Mouse (Mus musculus): Measurements from ENCODE around the gene Ston2. TPM values are rescaled to one million over a fixed set of nuclear protein-coding genes. Genes with fewer than 3 reads are reported as not detected.
"Not testable (repeated sequence)": the region's sequence is repeated elsewhere in the genome, so short reads cannot be mapped to it uniquely, and the experiment has no call there.

Gene Ston2
- polyA plus RNA-seq, 1 experiment from 2014 or later = 8.0 TPM

- Histone ChIP-seq H3K4me1 (no peaks in the 10 kb centered on the region), H3K27me3 (no peaks in the 10 kb centered on the region), H3K4me3 (no peak overlapping the region), H3K27ac (no peak overlapping the region), H3K36me3 (peaks cover 9% of the 10 kb centered on the region), H3K9me3 (replicated peaks) (no peaks in the 10 kb centered on the region), H3K4me2 (replicated peaks) (no peak overlapping the region), H3K9ac (no peak overlapping the region)
- 86% methylated on average over 13 of the region's 13 CpGs for whole genome bisulfite sequencing
- ATAC-seq (ENCODE audit: low FRiP score) = no peak
Observed at GRCm38 (mm10) chr12:91803207-91803932, 15.2 kb upstream of the Ston2 start.

DNA sequence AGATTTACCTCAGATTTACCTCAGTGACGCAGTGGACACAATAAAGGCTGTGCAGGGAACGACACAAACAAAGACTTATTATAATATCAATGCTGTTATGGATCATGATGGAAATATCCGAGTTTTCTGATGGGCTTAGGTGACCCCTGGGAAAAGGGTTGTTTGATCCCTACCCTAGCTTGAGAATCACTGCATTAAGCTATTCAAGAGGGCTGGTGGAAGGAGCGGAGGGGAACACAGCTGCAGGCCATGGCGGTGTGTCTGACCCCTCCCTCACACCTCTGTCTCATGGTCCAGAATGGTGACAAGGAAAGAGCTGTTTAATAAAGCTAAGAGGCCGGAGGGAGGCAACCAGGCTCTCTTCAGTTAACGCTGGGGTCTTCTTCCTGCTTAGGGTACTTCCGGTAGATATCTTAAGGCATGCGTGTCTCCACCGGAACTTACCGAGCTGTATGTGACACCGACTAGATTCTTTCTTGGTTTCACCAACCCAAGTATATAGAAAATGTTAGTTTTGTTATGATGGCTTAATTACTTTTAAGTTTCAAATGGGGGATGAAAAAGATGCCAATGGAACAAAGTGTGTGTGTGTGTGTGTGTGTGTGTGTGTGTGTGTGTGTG, 14.5 kb upstream of the Ston2 start:
- WGBS = 86% methylated on average over 12 of the region's 12 CpGs
- no peak for ATAC-seq (ENCODE audit: low FRiP score)

GRCm38 (mm10) chr12:91800861-91801385, 12.7 kb upstream of the Ston2 start:
- H3K27ac ChIP-seq = no peak overlapping the region
- H3K4me2 ChIP-seq (replicated peaks) = no peak overlapping the region
- H3K4me1 ChIP-seq = no peaks in the 10 kb centered on the region
- WGBS = 62% methylated on average over 6 of the region's 6 CpGs
- H3K4me3 ChIP-seq = no peak overlapping the region
- H3K9me3 ChIP-seq (replicated peaks) = no peaks in the 10 kb centered on the region
- no peak for ATAC-seq (ENCODE audit: low FRiP score)
- H3K9ac ChIP-seq = no peak overlapping the region
- H3K36me3 ChIP-seq = no peaks in the 10 kb centered on the region
- H3K27me3 ChIP-seq = no peaks in the 10 kb centered on the region

More for the DNA sequence above, 14.5 kb upstream of the Ston2 start:
- Histone ChIP-seq H3K27me3 (no peaks in the 10 kb centered on the region), H3K9me3 (replicated peaks) (no peaks in the 10 kb centered on the region), H3K27ac (no peak overlapping the region), H3K36me3 (peaks cover 3% of the 10 kb centered on the region), H3K4me1 (no peaks in the 10 kb centered on the region), H3K4me2 (replicated peaks) (no peak overlapping the region), H3K4me3 (no peak overlapping the region), H3K9ac (no peak overlapping the region)

DNA sequence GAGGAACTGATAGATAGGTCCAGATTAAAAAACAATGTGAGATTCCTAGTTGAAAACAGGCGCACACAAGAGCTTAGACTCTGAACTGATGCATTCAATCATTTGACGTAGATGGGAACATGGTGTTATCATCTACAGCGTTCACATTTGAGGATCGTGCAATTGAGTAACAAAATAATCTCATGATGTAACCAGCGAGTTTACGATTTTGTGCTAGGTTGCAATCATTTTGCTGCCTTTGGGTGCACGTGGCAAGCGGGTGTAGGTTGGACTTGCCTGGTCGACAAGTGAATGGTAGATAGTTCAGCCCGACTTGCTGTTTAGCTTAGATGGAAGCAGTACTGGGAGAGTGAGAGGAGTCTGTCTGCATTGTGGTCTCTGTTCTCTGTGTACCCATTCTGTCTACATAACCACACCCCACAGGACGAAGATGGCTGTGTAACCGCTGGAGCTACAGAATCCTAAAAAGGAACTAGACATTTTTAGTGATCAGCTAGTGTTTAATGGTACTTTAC, 11.7 kb upstream of the Ston2 start:
- Histone ChIP-seq H3K4me2 (replicated peaks) (no peak overlapping the region), H3K27ac (no peak overlapping the region), H3K4me3 (no peak overlapping the region), H3K4me1 (no peaks in the 10 kb centered on the region), H3K9ac (no peak overlapping the region), H3K27me3 (no peaks in the 10 kb centered on the region), H3K36me3 (no peaks in the 10 kb centered on the region), H3K9me3 (replicated peaks) (no peaks in the 10 kb centered on the region)
- no peak for ATAC-seq (ENCODE audit: low FRiP score)
- WGBS = 75% methylated on average over 12 of the region's 12 CpGs

- 28% methylated on average over 6 of the region's 6 CpGs for WGBS
- no peak overlapping the region for H3K4me2 ChIP-seq (replicated peaks)
- H3K4me3 ChIP-seq = no peak overlapping the region
- no peaks in the 10 kb centered on the region for H3K4me1 ChIP-seq
- ATAC-seq (ENCODE audit: low FRiP score) = no peak
- no peaks in the 10 kb centered on the region for H3K36me3 ChIP-seq
- H3K27ac ChIP-seq = no peak overlapping the region
- H3K27me3 ChIP-seq = no peaks in the 10 kb centered on the region
- no peaks in the 10 kb centered on the region for H3K9me3 ChIP-seq (replicated peaks)
- no peak overlapping the region for H3K9ac ChIP-seq
Observed at GRCm38 (mm10) chr12:91799379-91799773, 11.2 kb upstream of the Ston2 start.

DNA sequence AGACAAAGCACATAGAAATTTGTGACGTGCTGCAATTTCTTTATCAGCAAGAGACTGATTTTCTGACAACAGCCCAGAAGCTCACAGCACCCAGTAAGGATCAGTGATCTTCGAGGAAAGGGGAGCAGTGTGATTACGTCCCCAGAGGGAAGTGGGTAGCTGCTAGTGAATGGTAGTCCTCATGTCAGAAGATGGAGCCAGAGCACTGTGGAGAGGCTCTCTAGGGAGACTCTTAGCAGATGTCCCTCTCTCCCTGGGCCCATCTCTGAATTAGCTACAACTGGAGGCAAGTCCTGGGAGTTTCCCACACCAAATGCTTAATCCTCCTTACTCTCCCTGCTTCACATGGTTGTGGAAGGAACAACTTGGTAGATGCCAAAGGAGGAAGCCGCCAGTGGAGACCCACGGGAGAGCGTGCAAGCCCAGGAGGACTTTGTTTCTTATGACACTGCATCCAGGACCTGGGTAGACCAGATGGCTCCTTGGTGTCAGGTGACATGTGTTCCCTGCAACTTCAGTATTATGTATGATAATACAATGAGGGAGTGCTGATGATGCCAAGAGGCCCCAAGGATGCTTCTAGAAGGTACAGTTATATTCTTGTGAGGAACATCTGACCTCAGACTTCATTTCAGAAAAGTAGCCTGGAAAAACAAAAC, 10.7 kb upstream of the Ston2 start:
- H3K9ac ChIP-seq = no peak overlapping the region
- WGBS = 80% methylated on average over 6 of the region's 6 CpGs
- ATAC-seq (ENCODE audit: low FRiP score) = 0 out of 2 replicates have a peak, but pooled peaks have one; percentile 26

GRCm38 (mm10) chr12:91796774-91797173, 8.6 kb upstream of the Ston2 start:
- Histone ChIP-seq H3K9ac (no peak overlapping the region), H3K27me3 (no peaks in the 10 kb centered on the region), H3K4me3 (no peak overlapping the region), H3K4me2 (replicated peaks) (no peak overlapping the region), H3K36me3 (no peaks in the 10 kb centered on the region), H3K4me1 (no peaks in the 10 kb centered on the region), H3K9me3 (replicated peaks) (no peaks in the 10 kb centered on the region), H3K27ac (no peak overlapping the region)
- 79% methylated on average over 4 of the region's 4 CpGs for WGBS
- no peak for ATAC-seq (ENCODE audit: low FRiP score)

More for the DNA sequence above, 10.7 kb upstream of the Ston2 start:
- Histone ChIP-seq H3K4me2 (replicated peaks) (no peak overlapping the region), H3K4me3 (no peak overlapping the region), H3K9me3 (replicated peaks) (no peaks in the 10 kb centered on the region), H3K27me3 (no peaks in the 10 kb centered on the region), H3K27ac (no peak overlapping the region), H3K4me1 (no peaks in the 10 kb centered on the region), H3K36me3 (no peaks in the 10 kb centered on the region)

DNA sequence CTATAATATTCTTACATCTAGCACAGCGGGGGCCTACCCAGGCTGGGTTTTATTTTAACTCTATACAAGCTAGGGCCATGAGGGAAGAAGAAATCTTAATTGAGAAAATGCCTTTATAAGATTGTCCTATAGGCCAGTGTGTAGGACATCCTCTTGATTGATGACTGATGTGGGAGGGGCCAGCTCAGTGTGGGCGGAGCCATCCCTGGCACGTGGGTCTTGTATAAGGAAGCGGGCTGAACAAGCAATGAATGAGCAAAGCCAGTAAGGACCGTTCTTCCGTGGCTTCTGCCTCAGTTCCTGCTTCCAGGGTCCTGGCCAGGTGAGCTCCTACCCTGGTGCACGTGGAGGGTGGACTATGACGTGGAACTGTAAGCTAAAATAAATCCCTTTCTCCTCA, 5.1 kb upstream of the Ston2 start:
- Histone ChIP-seq H3K9ac (no peak overlapping the region), H3K4me1 (no peaks in the 10 kb centered on the region), H3K9me3 (replicated peaks) (no peaks in the 10 kb centered on the region), H3K27me3 (0 out of 2 replicates have a peak, but pooled peaks cover 6% of the 10 kb centered on the region), H3K27ac (no peak overlapping the region), H3K36me3 (no peaks in the 10 kb centered on the region), H3K4me2 (replicated peaks) (no peak overlapping the region), H3K4me3 (no peak overlapping the region)
- ATAC-seq (ENCODE audit: low FRiP score) = no peak
- WGBS = 73% methylated on average over 8 of the region's 8 CpGs

DNA sequence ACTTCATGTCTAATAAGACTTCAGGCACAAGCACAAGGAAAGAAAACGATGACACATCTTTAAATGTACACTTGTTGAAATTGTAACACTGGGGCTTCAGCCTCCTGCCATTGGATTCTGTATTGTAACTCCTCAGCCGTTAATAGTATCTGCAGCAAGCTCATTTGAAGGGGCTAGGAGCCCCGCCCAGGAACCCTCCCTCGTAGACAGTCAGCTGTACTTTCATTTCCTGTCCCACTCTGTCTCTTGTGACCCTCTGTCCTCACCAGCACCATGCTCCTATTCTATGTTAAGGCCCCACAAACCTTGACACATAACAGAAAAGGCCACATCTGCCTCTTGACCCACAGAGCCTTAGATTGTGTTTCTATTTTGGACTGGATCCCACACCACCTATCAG, 3.6 kb upstream of the Ston2 start:
- Histone ChIP-seq H3K4me1 (no peaks in the 10 kb centered on the region), H3K9me3 (replicated peaks) (no peaks in the 10 kb centered on the region), H3K4me2 (replicated peaks) (no peak overlapping the region), H3K27me3 (0 out of 2 replicates have a peak, but pooled peaks cover 6% of the 10 kb centered on the region), H3K27ac (no peak overlapping the region), H3K9ac (no peak overlapping the region), H3K36me3 (no peaks in the 10 kb centered on the region), H3K4me3 (no peak overlapping the region)
- 77% methylated on average over 4 of the region's 4 CpGs for WGBS
- ATAC-seq (ENCODE audit: low FRiP score) = no peak

DNA sequence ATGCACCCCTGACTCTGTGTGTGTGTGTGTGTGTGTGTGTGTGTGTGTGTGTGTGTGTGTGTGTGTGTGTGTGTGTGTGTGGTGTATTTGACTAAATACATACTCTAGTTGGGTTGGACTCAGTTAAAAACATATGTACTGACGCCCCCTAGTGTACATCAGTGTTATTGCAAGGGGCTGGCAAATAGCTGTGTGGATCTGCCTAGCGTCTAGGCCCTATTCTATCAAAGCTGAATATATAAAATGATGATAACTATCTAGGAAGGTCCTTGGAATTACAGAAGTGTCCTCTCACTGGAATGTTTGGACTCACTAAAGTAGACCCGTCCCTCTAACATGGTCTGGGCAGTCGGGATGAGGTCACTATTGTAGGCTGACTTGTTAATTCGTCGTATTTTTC, 1.6 kb upstream of the Ston2 start:
- Histone ChIP-seq H3K9me3 (replicated peaks) (no peaks in the 10 kb centered on the region), H3K27ac (no peak overlapping the region), H3K36me3 (no peaks in the 10 kb centered on the region), H3K4me1 (no peaks in the 10 kb centered on the region), H3K27me3 (0 out of 2 replicates have a peak, but pooled peaks cover 6% of the 10 kb centered on the region), H3K4me3 (no peak overlapping the region), H3K9ac (no peak overlapping the region), H3K4me2 (replicated peaks) (no peak overlapping the region)
- WGBS = 56% methylated on average over 6 of the region's 6 CpGs
- ATAC-seq (ENCODE audit: low FRiP score) = 0 out of 2 replicates have a peak, but pooled peaks have one; percentile 29

- not testable (repeated sequence) for H3K4me3 ChIP-seq; H3K4me2 ChIP-seq (replicated peaks); H3K4me1 ChIP-seq; H3K27me3 ChIP-seq; H3K36me3 ChIP-seq; ATAC-seq (ENCODE audit: low FRiP score); H3K27ac ChIP-seq; H3K9ac ChIP-seq; H3K9me3 ChIP-seq (replicated peaks)
- 69% methylated on average over 3 of the region's 3 CpGs for WGBS
Observed at GRCm38 (mm10) chr12:91788446-91788845, 259 bp upstream of the Ston2 start.

DNA sequence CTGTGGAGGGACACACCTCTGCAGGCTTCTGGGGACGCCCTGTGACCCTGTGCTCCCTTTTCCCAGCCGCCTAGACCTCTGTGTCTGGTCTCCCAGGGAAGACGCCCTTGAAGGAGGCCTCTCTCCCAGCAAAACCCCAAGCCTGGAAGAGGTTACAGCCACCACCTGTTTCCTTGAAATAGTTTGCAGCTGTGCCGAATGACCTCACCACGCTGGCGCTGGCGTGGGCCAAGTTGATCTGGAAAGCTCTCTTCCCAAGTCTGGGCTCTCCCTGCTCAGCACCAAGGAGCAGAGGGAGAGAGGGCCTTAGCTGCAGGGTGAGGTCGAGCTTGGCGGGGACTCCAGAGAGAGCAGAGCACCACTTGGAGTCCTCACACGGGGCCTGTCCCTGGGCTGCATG, 1.8 kb downstream of the Ston2 start:
- 55% methylated on average over 10 of the region's 10 CpGs for WGBS
- no peak overlapping the region for H3K9ac ChIP-seq
- no peak for ATAC-seq (ENCODE audit: low FRiP score)
- H3K27ac ChIP-seq = no peak overlapping the region
- H3K4me2 ChIP-seq (replicated peaks) = no peak overlapping the region
- no peaks in the 10 kb centered on the region for H3K4me1 ChIP-seq
- H3K4me3 ChIP-seq = no peak overlapping the region
- H3K9me3 ChIP-seq (replicated peaks) = no peaks in the 10 kb centered on the region
- H3K27me3 ChIP-seq = 0 out of 2 replicates have a peak, but pooled peaks cover 6% of the 10 kb centered on the region
- H3K36me3 ChIP-seq = no peaks in the 10 kb centered on the region

Measured in hindbrain, embryonic 12.5 days (tissue).